Mouse (Mus musculus): ENCODE results near the gene Tmprss7. TPM values are rescaled to one million over a fixed set of nuclear protein-coding genes. Genes with fewer than 3 reads are reported as not detected.

Tmprss7 gene
- polyA plus RNA-seq, 1 experiment = 0.88 TPM

DNA sequence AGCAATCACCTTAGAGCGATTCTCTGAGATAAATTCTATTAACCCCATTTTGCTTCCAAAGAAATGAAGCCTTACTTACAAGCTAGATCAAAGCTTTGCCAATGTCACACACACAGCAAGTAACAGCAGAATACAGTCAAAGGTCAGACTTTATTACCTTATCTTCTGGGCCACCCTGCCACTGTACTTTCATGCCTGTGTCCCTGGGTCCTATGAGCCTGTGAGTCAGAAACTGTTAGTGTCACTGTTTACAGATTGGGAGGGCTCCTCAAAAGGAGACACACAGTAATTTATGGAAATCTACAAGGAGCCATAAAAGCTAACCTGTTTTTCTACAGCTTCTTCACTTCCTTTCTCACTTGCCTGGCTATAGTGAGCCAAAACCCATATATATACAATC, 35.2 kb downstream of the Tmprss7 start:
- Histone ChIP-seq H3K4me3 (ENCODE audit: control insufficient read depth, low read depth, low read length) (no peak overlapping the region), H3K27ac (ENCODE audit: control insufficient read depth, insufficient read depth, low read depth, low read length) (no peak overlapping the region), H3K27me3 (ENCODE audit: control insufficient read depth, insufficient read depth, low read length) (no peaks in the 10 kb centered on the region), H3K4me1 (ENCODE audit: control insufficient read depth, insufficient read depth, low read length) (peaks cover under 1% of the 10 kb centered on the region), H3K36me3 (ENCODE audit: control insufficient read depth, insufficient read depth, low read length) (no peaks in the 10 kb centered on the region)
- TF ChIP-seq POLR2A (IDR thresholded peaks at IDR 0.05; ENCODE audit: control insufficient read depth, low read depth, low read length) = no peak
- TF ChIP-seq CTCF (IDR thresholded peaks at IDR 0.05; ENCODE audit: control insufficient read depth, insufficient read depth, insufficient replicate concordance, low read depth, low read length) = no peak

DNA sequence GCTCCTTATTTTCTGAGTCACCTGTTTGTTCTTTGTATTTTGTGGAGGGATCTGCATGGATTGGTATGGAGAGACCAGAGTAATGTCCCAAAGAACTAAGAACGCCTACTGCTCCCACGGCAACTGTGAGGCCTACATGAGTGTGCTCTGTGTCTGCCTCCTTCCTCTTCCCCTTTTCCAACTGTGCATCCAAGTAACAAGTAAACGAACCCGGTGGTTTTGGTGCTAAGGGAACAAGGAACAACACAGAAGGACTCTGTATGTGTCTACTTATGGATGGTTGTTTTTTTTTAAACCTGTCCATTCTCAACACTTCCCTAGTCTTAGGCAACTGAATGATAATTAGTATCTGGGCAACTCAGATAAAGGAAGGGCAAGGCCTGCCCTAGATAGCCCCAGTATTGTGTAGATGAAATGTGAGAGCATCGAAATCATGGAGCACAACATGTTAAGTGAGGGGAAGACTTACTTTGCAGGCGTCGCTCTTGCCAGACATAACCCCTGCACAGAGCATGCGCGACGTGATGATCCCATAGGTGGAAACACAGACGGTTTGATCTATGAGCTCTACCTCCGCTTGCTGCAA, 35.8 kb downstream of the Tmprss7 start:
- no peak overlapping the region for H3K4me3 ChIP-seq (ENCODE audit: control insufficient read depth, low read depth, low read length)
- H3K27ac ChIP-seq (ENCODE audit: control insufficient read depth, insufficient read depth, low read depth, low read length) = no peak overlapping the region
- peaks cover 2% of the 10 kb centered on the region for H3K4me1 ChIP-seq (ENCODE audit: control insufficient read depth, insufficient read depth, low read length)
- no peaks in the 10 kb centered on the region for H3K27me3 ChIP-seq (ENCODE audit: control insufficient read depth, insufficient read depth, low read length)
- no peak for TF ChIP-seq CTCF (IDR thresholded peaks at IDR 0.05; ENCODE audit: control insufficient read depth, insufficient read depth, insufficient replicate concordance, low read depth, low read length)
- TF ChIP-seq POLR2A (IDR thresholded peaks at IDR 0.05; ENCODE audit: control insufficient read depth, low read depth, low read length) = no peak
- H3K36me3 ChIP-seq (ENCODE audit: control insufficient read depth, insufficient read depth, low read length) = no peaks in the 10 kb centered on the region

DNA sequence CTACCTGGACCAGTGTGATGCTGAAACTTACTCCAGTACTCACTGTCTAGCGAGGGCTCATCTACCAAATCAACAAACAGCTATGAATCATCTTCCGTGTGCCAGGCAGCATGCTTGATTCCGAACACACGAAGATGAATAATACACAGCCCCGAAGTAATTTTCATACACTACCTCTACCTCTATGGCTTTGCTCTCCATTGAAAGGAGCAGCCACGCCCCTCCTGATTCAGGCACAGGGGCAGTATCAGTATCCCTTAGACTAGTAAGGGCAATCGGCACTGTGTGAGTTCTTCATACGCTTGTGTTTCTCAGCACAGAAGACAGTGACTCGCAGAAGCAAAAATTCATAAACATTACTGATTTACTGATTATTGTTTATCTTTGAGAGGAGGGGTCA, 39.0 kb downstream of the Tmprss7 start:
- Histone ChIP-seq H3K27me3 (ENCODE audit: control insufficient read depth, insufficient read depth, low read length) (no peaks in the 10 kb centered on the region), H3K4me3 (ENCODE audit: control insufficient read depth, low read depth, low read length) (no peak overlapping the region), H3K27ac (ENCODE audit: control insufficient read depth, insufficient read depth, low read depth, low read length) (no peak overlapping the region), H3K4me1 (ENCODE audit: control insufficient read depth, insufficient read depth, low read length) (peaks cover 2% of the 10 kb centered on the region), H3K36me3 (ENCODE audit: control insufficient read depth, insufficient read depth, low read length) (no peaks in the 10 kb centered on the region)
- TF ChIP-seq POLR2A (IDR thresholded peaks at IDR 0.05; ENCODE audit: control insufficient read depth, low read depth, low read length) = no peak
- TF ChIP-seq CTCF (IDR thresholded peaks at IDR 0.05; ENCODE audit: control insufficient read depth, insufficient read depth, insufficient replicate concordance, low read depth, low read length) = no peak

DNA sequence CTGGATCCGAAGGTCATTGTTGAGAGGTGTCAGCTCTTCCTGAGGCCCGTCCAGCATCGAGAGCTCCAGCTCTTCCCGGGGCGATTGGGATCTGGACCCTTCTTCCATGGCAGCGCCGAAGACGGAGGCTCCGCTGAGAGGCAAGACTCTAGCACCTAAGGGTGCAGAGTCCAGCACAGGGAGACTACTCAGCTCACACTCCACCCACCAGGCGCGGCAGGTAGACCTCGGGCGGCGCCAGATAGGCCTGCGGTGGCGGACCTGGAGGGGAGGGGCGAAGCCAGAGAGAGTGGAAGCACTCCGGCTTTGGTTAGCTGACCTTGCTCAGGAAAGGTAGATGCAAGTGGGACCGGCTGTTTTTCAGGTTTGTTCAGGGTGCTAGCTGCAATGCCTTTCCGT, 39.5 kb downstream of the Tmprss7 start, which contains the start of gene BC016579:
Gene BC016579 (minus strand): TSS at position 135 of the 399 bp plus-strand sequence.
- Histone ChIP-seq H3K4me3 (ENCODE audit: control insufficient read depth, low read depth, low read length) (no peak within 1 kb of the TSS; the same call in 1 of the 2 replicates), H3K4me1 (ENCODE audit: control insufficient read depth, insufficient read depth, low read length) (peaks cover 2% of the 10 kb centered on the region), H3K27me3 (ENCODE audit: control insufficient read depth, insufficient read depth, low read length) (no peaks in the 10 kb centered on the region), H3K27ac (ENCODE audit: control insufficient read depth, insufficient read depth, low read depth, low read length) (no peak within 1 kb of the TSS), H3K36me3 (ENCODE audit: control insufficient read depth, insufficient read depth, low read length) (no peaks in the 10 kb centered on the region)
- TF ChIP-seq POLR2A (IDR thresholded peaks at IDR 0.05; ENCODE audit: control insufficient read depth, low read depth, low read length) (no peak), CTCF (IDR thresholded peaks at IDR 0.05; ENCODE audit: control insufficient read depth, insufficient read depth, insufficient replicate concordance, low read depth, low read length) (no peak)

DNA sequence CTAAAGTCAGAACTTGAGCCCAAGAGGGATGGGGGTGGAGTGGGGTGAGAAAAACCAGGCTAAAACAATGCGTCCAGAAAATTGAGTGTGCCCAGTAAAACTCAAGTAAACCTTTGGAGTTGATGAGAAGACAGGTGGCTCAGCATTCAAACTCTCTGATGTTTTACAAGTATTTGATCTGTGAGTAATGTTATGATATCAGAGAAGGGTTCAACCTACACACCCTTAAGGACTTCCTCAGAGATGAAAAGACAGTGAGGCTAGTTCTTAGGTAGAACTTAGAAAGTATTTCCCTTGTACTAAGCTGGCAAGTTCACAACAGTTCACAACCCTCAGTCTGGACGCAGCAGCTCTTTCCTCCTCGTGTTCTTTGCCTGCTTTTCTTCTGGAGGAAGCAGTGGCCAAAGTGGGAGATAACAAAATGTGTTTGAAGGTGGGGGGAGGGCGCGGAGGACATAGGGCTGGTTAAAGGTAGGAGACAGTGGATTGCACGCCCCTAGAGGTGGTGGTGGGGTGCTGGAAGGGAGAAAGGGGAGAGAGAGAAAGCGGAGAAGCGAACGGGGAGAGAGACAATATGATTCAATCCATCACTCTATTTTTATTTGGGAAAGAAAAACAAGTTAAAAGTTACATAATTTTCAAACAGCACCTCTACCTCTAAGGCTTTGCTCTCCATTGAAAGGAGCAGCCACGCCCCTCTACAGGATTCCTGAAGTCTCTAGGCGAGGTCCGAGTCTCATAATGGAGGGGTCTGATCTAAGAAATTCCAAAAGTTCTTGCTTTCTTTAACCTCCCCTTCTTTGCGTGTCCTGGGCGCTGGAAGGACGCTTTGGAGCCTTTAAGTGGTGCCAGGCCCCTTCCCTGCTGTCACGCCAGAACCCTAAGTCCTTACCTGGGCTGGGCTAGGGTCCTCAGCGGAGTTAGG, 40.2 kb downstream of the Tmprss7 start:
- Histone ChIP-seq H3K4me3 (ENCODE audit: control insufficient read depth, low read depth, low read length) (no peak overlapping the region; the same call in 1 of the 2 replicates), H3K4me1 (ENCODE audit: control insufficient read depth, insufficient read depth, low read length) (peaks cover 2% of the 10 kb centered on the region), H3K27ac (ENCODE audit: control insufficient read depth, insufficient read depth, low read depth, low read length) (no peak overlapping the region), H3K36me3 (ENCODE audit: control insufficient read depth, insufficient read depth, low read length) (no peaks in the 10 kb centered on the region), H3K27me3 (ENCODE audit: control insufficient read depth, insufficient read depth, low read length) (no peaks in the 10 kb centered on the region)
- TF ChIP-seq CTCF (IDR thresholded peaks at IDR 0.05; ENCODE audit: control insufficient read depth, insufficient read depth, insufficient replicate concordance, low read depth, low read length) = no peak
- no peak for TF ChIP-seq POLR2A (IDR thresholded peaks at IDR 0.05; ENCODE audit: control insufficient read depth, low read depth, low read length)

DNA sequence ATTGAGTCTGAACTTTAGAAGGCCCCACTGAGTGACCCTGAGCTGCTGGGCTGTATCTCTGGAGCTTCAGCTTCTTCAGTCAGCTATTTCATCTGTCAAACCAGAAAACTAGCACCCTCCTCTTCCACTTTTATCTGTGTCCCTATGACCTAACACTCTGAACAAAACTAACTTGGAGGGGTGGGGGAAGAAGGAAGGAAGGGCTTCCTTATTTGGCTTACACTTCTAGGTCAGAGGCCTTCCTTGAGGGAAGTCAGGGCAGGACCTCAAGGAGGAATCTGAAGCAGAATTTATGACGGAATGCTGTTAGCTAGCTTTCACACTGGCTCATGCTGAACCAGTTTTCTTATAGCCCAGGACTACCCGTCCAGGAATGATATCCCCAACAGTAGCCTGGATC, 42.0 kb downstream of the Tmprss7 start:
- Histone ChIP-seq H3K36me3 (ENCODE audit: control insufficient read depth, insufficient read depth, low read length) (no peaks in the 10 kb centered on the region), H3K27ac (ENCODE audit: control insufficient read depth, insufficient read depth, low read depth, low read length) (no peak overlapping the region), H3K4me1 (ENCODE audit: control insufficient read depth, insufficient read depth, low read length) (peaks cover 2% of the 10 kb centered on the region), H3K4me3 (ENCODE audit: control insufficient read depth, low read depth, low read length) (no peak overlapping the region), H3K27me3 (ENCODE audit: control insufficient read depth, insufficient read depth, low read length) (no peaks in the 10 kb centered on the region)
- TF ChIP-seq CTCF (IDR thresholded peaks at IDR 0.05; ENCODE audit: control insufficient read depth, insufficient read depth, insufficient replicate concordance, low read depth, low read length) = no peak
- no peak for TF ChIP-seq POLR2A (IDR thresholded peaks at IDR 0.05; ENCODE audit: control insufficient read depth, low read depth, low read length)

DNA sequence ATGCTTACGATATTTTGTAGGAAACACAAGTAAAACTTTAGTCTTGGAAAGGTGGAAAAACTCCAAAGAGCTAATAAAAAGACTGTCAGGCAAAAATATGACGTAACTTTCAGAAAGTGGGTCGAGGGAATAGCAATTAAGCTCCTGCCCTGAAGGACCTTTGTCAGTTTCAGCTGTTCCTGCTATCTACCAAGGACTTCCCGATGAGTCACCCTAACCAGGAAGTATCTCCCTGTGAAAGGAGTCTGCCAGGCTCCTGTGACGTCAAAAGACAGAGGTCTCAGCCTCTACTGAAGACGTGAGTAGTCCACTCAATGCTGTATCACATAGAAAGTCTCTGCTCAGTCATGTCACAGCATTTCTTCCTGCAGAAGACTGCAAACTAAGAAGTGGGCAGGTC, 49.1 kb downstream of the Tmprss7 start:
- H3K27me3 ChIP-seq (ENCODE audit: control insufficient read depth, insufficient read depth, low read length) = no peaks in the 10 kb centered on the region
- no peak overlapping the region for H3K27ac ChIP-seq (ENCODE audit: control insufficient read depth, insufficient read depth, low read depth, low read length)
- H3K4me1 ChIP-seq (ENCODE audit: control insufficient read depth, insufficient read depth, low read length) = no peaks in the 10 kb centered on the region
- no peak overlapping the region for H3K4me3 ChIP-seq (ENCODE audit: control insufficient read depth, low read depth, low read length)
- TF ChIP-seq POLR2A (IDR thresholded peaks at IDR 0.05; ENCODE audit: control insufficient read depth, low read depth, low read length) = no peak
- H3K36me3 ChIP-seq (ENCODE audit: control insufficient read depth, insufficient read depth, low read length) = no peaks in the 10 kb centered on the region

Measured in testis, adult 2 months (tissue).